In genomic region chr11:105021071-105021470, GRCm38 (mm10) we compare ENCODE assay signal across 9 mouse cellular contexts. TPM values are rescaled to one million over a fixed set of nuclear protein-coding genes. Genes with fewer than 3 reads are reported as not detected.
A peak's percentile ranks its signal among the peaks of the same experiment; 100 is the strongest.
DNase-seq lines count a peak whose midpoint lies in the region; ATAC-seq lines count a peak whose summit lies in the region.
"Had no signal": no experiment of that assay in that cellular context is flagged by ENCODE, and none has a peak within 500 bp of the region (broad histone marks: within the 10 kb centered on the region; RNA-seq: fewer than 3 reads in every experiment).

No protein-coding gene starts in this region.

- no peak overlapping the region for H3K27ac ChIP-seq in kidney, embryonic 14.5 days (ENCODE audit: low read depth, low read length)
- H3K27ac ChIP-seq in liver, embryonic 13.5 days, result no peak overlapping the region
- H3K27ac ChIP-seq in forebrain, embryonic 12.5 days, result no peak overlapping the region

- H3K9ac ChIP-seq in kidney, embryonic 14.5 days (ENCODE audit: low read depth, low read length), result no peak overlapping the region
- no peak overlapping the region for H3K9ac ChIP-seq in liver, embryonic 13.5 days
- H3K9ac ChIP-seq in forebrain, embryonic 12.5 days, result no peak overlapping the region

- no peaks in the 10 kb centered on the region for H3K4me1 ChIP-seq in kidney, embryonic 14.5 days (ENCODE audit: control insufficient read depth, insufficient read depth, low read length)
- H3K4me1 ChIP-seq in liver, embryonic 13.5 days (replicated peaks), result 0 out of 2 replicates have a peak, but pooled peaks cover 4% of the 10 kb centered on the region
- H3K4me1 ChIP-seq in forebrain, embryonic 12.5 days, result no peaks in the 10 kb centered on the region

- H3K4me2 ChIP-seq in kidney, embryonic 14.5 days (replicated peaks; ENCODE audit: low read depth, low read length), result no peak overlapping the region
- H3K4me2 ChIP-seq in liver, embryonic 13.5 days, result no peak overlapping the region
- H3K4me2 ChIP-seq in forebrain, embryonic 12.5 days, result no peak overlapping the region

- no peaks in the 10 kb centered on the region for H3K27me3 ChIP-seq in kidney, embryonic 14.5 days (ENCODE audit: control insufficient read depth, insufficient read depth, low read length)
- H3K27me3 ChIP-seq in liver, embryonic 13.5 days, result no peaks in the 10 kb centered on the region
- H3K27me3 ChIP-seq in forebrain, embryonic 12.5 days, result no peaks in the 10 kb centered on the region

- H3K9me3 ChIP-seq in kidney, embryonic 14.5 days (ENCODE audit: control insufficient read depth, low read length), result no peaks in the 10 kb centered on the region
- H3K9me3 ChIP-seq in liver, embryonic 13.5 days (replicated peaks), result no peaks in the 10 kb centered on the region
- no peaks in the 10 kb centered on the region for H3K9me3 ChIP-seq in forebrain, embryonic 12.5 days

- H3K36me3 ChIP-seq in kidney, embryonic 14.5 days (ENCODE audit: control insufficient read depth, insufficient read depth, low read length), result no peaks in the 10 kb centered on the region
- no peaks in the 10 kb centered on the region for H3K36me3 ChIP-seq in liver, embryonic 13.5 days
- no peaks in the 10 kb centered on the region for H3K36me3 ChIP-seq in forebrain, embryonic 12.5 days (replicated peaks)

- peak; percentile 43 for DNase-seq in kidney, adult 9 months
- peak; percentile 76 for DNase-seq in ES-CJ7 (ENCODE audit: low read depth, low spot score)
- peak; percentile 49 for DNase-seq in adipocyte (ENCODE audit: low spot score)
- DNase-seq in liver, embryonic 13.5 days, result peak; percentile 42

- WGBS in kidney, embryonic 14.5 days, result 75% methylated on average over 7 of the region's 7 CpGs
- 34% methylated on average over 7 of the region's 7 CpGs for WGBS in liver, embryonic 13.5 days (ENCODE audit: insufficient replicate concordance)
- WGBS in forebrain, embryonic 12.5 days, result 77% methylated on average over 7 of the region's 7 CpGs

- no peak for ATAC-seq in kidney, embryonic 14.5 days (ENCODE audit: low FRiP score, low TSS enrichment)
- ATAC-seq in liver, embryonic 13.5 days (ENCODE audit: low read depth), result peak; percentile 90
- no peak for ATAC-seq in forebrain, embryonic 12.5 days (ENCODE audit: low FRiP score)
- ATAC-seq in megakaryocyte, adult 5-6 weeks (ENCODE audit: poor library complexity, severe bottlenecking), result no peak

- no peak overlapping the region for H3K4me3 ChIP-seq in kidney, embryonic 14.5 days (ENCODE audit: low read length)
- H3K4me3 ChIP-seq in liver, embryonic 13.5 days (replicated peaks), result no peak overlapping the region
- no peak overlapping the region for H3K4me3 ChIP-seq in forebrain, embryonic 12.5 days (replicated peaks)

RNA-seq across cellular contexts. Expression of gene Efcab3, which starts 42.3 kb away (rescaled TPM):
- 0.74 and 0.99 TPM in 2 replicates for polyA plus RNA-seq in kidney, embryonic 14.5 days (2014; fragmentation: Nextera tagmentation; extraction: Ambion mirVana)
- 0.17 and 0.19 TPM in 2 replicates for polyA plus RNA-seq in liver, embryonic 13.5 days (2015; fragmentation: Nextera tagmentation; extraction: Ambion mirVana)
- polyA plus RNA-seq in forebrain, embryonic 12.5 days (2016; fragmentation: Nextera tagmentation; extraction: Ambion mirVana), result not detected in 2 replicates
- total RNA-seq in megakaryocyte, adult 5-6 weeks (2015), result not detected in 2 replicates
- not detected in 2 replicates for total RNA-seq in megakaryocyte, adult 5-6 weeks (2017)
- polyA plus RNA-seq: large intestine, adult 2 months; neural tube, embryonic 14.5 days had no signal
